Mouse (Mus musculus): ENCODE data around the gene Tldc2.

The Tldc2 gene

GRCm38 (mm10) chr2:157127370-157127769, 40.5 kb downstream of the Tldc2 start:
- DNase-seq (ENCODE audit: low spot score in 2 of 2): no peak

GRCm38 (mm10) chr2:157128072-157128471, 41.2 kb downstream of the Tldc2 start:
- no peak for DNase-seq (ENCODE audit: low spot score in 2 of 2)

GRCm38 (mm10) chr2:157129096-157129495, 42.2 kb downstream of the Tldc2 start:
- no peak for DNase-seq (ENCODE audit: low spot score in 2 of 2)

GRCm38 (mm10) chr2:157129601-157130164, 42.8 kb downstream of the Tldc2 start:
- DNase-seq (ENCODE audit: low spot score in 2 of 2): no peak

GRCm38 (mm10) chr2:157130813-157131514, 44.1 kb downstream of the Tldc2 start:
- DNase-seq (ENCODE audit: low spot score in 2 of 2): no peak

- no peak for DNase-seq (ENCODE audit: low spot score in 2 of 2)
Observed at GRCm38 (mm10) chr2:157132086-157132485, 45.2 kb downstream of the Tldc2 start.

GRCm38 (mm10) chr2:157132686-157133540, 46.1 kb downstream of the Tldc2 start:
- no peak for DNase-seq (ENCODE audit: low spot score in 2 of 2)

GRCm38 (mm10) chr2:157133769-157134478, 47.1 kb downstream of the Tldc2 start:
- no peak for DNase-seq (ENCODE audit: low spot score in 2 of 2)

- DNase-seq (ENCODE audit: low spot score in 2 of 2): no peak
Observed at GRCm38 (mm10) chr2:157134479-157134931, 47.6 kb downstream of the Tldc2 start.

- DNase-seq (ENCODE audit: low spot score in 2 of 2): peak; percentile 73 to 91
Observed at GRCm38 (mm10) chr2:157135014-157135413, 48.2 kb downstream of the Tldc2 start, which contains the start of gene Samhd1. Samhd1 (minus strand) TSS chr2:157135265.

- no peak for DNase-seq (ENCODE audit: low spot score in 2 of 2)
Observed at GRCm38 (mm10) chr2:157135529-157136120, 48.8 kb downstream of the Tldc2 start.

GRCm38 (mm10) chr2:157136176-157136575, 49.3 kb downstream of the Tldc2 start:
- no peak for DNase-seq (ENCODE audit: low spot score in 2 of 2)

GRCm38 (mm10) chr2:157136646-157137045, 49.8 kb downstream of the Tldc2 start:
- DNase-seq (ENCODE audit: low spot score in 2 of 2): no peak

- DNase-seq (ENCODE audit: low spot score in 2 of 2): no peak
Observed at GRCm38 (mm10) chr2:157137959-157138731, 51.3 kb downstream of the Tldc2 start.

GRCm38 (mm10) chr2:157138808-157139207, 52.0 kb downstream of the Tldc2 start:
- DNase-seq (ENCODE audit: low spot score in 2 of 2): no peak

- no peak for DNase-seq (ENCODE audit: low spot score in 2 of 2)
Observed at GRCm38 (mm10) chr2:157139251-157139802, 52.5 kb downstream of the Tldc2 start.

- no peak for DNase-seq (ENCODE audit: low spot score in 2 of 2)
Observed at GRCm38 (mm10) chr2:157141962-157142361, 55.1 kb downstream of the Tldc2 start.

GRCm38 (mm10) chr2:157144132-157144531, 57.3 kb downstream of the Tldc2 start:
- DNase-seq (ENCODE audit: low spot score in 2 of 2): no peak

- no peak for DNase-seq (ENCODE audit: low spot score in 2 of 2)
Observed at GRCm38 (mm10) chr2:157145173-157145572, 58.3 kb downstream of the Tldc2 start.
